Mouse (Mus musculus): Measurements from ENCODE around the gene Uqcrq.

Gene Uqcrq

DNA sequence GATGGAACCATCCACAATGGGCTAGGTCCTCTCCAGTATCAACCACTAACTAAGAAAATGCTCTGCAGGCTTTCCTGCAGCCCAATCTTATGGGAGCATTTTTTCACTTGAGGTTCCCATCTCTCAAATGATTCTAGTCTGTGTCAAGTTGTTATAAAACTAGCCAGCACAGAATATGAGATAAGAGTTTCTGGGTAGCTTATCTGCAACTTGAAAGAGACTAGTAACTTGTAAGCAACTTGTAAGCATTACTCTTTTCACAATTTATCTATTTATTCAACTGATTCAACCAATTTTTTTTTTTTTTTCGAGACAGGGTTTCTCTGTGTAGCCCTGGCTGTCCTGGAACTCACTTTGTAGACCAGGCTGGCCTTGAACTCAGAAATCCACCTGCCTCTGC, 27.0 kb downstream of the Uqcrq start:
- DNase-seq, result no peak

DNA sequence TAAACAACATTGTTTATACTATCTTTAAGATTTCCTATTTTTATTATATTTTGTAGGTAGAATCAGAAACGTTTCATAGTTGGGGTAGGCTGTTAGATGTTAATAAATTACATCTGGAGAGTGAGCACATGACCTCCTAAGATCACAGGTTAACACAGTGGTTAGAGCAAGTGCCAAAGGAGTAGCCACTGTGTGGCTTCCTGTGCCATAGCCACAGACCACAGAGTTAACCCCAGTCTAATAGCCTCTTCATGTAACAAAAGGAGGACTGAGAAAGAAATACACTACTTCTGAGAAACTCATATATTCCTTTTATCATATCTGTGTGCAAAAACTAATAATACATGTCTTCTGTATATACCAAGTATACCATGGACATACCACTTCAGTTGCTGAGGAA, 36.8 kb downstream of the Uqcrq start:
- no peak for DNase-seq

DNA sequence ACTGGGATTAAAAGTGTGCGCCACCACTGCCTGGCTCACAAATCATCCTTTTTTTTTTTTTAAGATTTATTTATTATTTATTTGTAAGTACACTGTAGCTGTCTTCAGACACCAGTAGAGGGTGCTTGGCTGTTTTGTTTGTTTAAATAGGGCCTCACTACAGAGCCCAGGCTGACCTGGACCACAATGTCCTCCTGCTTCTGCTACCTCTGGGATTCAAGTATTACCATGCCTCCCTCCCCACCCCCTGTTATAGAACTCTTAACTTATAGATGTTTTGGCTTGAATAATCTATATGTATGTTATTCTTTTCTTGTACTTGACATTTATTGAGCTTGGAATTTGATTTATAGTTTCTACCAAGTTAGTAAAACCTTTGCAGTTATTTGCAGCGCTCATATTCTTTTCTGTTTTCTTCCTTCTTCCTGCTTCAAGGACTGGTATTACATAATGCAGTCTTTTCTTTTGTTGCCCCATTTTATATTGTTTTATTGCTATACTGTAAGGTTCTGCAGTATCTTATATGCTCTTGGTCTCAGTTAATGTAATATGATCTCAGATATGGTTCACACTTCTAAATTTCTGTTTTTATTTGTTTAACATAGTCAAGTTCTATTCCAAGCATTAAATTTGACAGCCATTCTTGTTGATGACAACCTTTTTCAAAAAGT, 46.7 kb downstream of the Uqcrq start:
- no peak for DNase-seq

DNA sequence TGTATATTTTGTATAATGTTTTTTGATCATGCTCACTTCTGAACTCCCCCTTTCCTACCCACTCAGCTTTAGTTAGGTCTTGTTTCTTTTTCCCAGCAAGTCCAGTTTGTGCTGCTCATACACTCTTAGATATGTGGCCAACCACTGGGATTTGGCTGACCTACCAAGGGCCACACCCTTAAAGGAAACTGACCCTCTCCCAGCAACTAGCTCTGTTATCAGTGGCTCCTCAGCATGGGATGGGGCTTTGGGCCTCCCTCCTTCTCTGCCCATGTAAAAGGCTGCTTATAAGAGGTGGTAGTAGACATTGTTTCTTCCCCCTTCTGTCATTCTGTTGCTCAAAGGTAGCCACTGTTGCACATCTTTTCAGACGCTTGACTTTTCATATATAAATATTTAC, 51.7 kb downstream of the Uqcrq start:
- DNase-seq, result no peak
